8 mouse cellular contexts compared by ENCODE assay signal in the genomic region with DNA sequence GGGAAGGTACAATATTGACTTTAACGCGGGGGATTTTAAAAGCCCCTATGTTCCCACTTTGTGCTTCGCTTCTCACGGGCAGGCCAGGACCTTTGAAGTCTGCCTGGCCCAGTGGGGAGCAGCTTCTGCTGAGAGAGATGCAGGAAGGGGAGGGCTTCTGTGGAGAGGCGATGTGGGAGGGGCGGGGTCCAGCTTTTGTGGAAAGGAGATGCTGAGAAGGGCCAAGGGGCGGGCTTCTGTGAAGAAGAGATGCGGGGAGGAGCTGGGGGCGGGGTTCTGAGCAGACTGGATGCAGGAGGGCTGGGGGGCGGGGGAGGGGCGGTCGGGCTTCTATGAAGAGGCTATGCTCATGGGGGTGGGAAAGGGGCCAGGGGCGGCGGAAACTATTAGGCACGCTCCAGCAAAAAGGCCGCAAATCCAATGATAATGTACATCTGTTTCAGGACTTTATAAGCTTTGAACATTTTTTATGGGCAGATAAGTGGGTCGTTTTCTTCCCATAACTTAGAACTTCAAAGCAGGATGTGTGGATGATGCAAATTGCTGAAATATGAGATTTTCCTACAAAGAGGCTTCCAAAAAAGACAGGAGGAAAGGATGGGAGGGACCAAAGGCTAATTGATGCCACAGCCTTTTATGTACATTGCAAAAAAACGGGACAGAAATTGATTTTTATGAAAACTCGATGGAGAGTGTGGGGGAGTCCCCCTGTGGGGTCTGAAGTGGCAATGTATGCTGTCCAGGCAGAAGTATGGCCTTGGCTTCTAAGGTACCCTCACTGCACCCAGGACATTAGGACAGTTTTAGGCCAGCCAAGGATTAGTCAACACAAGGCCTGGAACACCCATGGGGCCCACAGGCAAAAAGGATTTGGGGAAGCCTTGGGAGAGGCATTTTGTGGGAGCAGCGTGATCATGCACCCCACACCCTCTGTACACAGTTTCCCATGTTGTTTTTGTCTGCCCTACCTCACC. TPM values are rescaled to one million over a fixed set of nuclear protein-coding genes. Genes with fewer than 3 reads are reported as not detected.
DNase-seq lines count a peak whose midpoint lies in the region; ATAC-seq and TF ChIP-seq lines count a peak whose summit lies in the region.
"Had no signal": no experiment of that assay in that cellular context is flagged by ENCODE, and none has a peak within 500 bp of the region (broad histone marks: within the 10 kb centered on the region; RNA-seq: fewer than 3 reads in every experiment).

No protein-coding gene starts in this region.

- H3K27me3 ChIP-seq in hindbrain, embryonic 16.5 days (replicated peaks; ENCODE audit: control insufficient read depth, insufficient read depth, low read length): no peaks in the 10 kb centered on the region
- H3K27me3 ChIP-seq in limb, embryonic 13.5 days: 0 out of 2 replicates have a peak, but pooled peaks cover 3% of the 10 kb centered on the region
- H3K27me3 ChIP-seq: liver, embryonic 13.5 days had no signal

- peaks cover 17% of the 10 kb centered on the region for H3K4me1 ChIP-seq in hindbrain, embryonic 16.5 days (ENCODE audit: control insufficient read depth, insufficient read depth, low read depth, low read length)
- H3K4me1 ChIP-seq in limb, embryonic 13.5 days: peaks cover 33% of the 10 kb centered on the region
- H3K4me1 ChIP-seq: liver, embryonic 13.5 days had no signal

- no peak overlapping the region; the same call in 1 of the 2 replicates for H3K27ac ChIP-seq in hindbrain, embryonic 16.5 days (ENCODE audit: low read depth, low read length)
- H3K27ac ChIP-seq in limb, embryonic 13.5 days: no peak overlapping the region
- H3K27ac ChIP-seq: liver, embryonic 13.5 days had no signal

- H3K4me3 ChIP-seq in hindbrain, embryonic 16.5 days (ENCODE audit: low read length): peak overlapping the region; percentile 37
- peak overlapping the region; percentile 32 for H3K4me3 ChIP-seq in limb, embryonic 13.5 days
- H3K4me3 ChIP-seq: liver, embryonic 13.5 days had no signal

- peak; percentile 90 for DNase-seq in MN1 (ENCODE audit: low spot score)
- DNase-seq in brain, embryonic 14.5 days (ENCODE audit: low read depth): peak; percentile 98
- DNase-seq in gastrocnemius, postnatal 10 days: peak; percentile 60
- DNase-seq in naive thymus-derived CD4-positive, alpha-beta T cell, adult 2 months (ENCODE audit: low read depth): peak; percentile 37
- peak; percentile 63 to 78 for DNase-seq in thymus, postnatal 36 days
- DNase-seq: liver, embryonic 13.5 days had no signal

- TF ChIP-seq CTCF in brain, embryonic 14.5 days (IDR thresholded peaks at IDR 0.05; ENCODE audit: borderline replicate concordance, extremely low read depth, insufficient read depth, insufficient read length): no peak

- no peaks in the 10 kb centered on the region for H3K9me3 ChIP-seq in hindbrain, embryonic 16.5 days (ENCODE audit: control insufficient read depth, low read length)
- H3K9me3 ChIP-seq in limb, embryonic 13.5 days: peaks cover 8% of the 10 kb centered on the region; the same call in 1 of the 2 replicates

- H3K4me2 ChIP-seq in hindbrain, embryonic 16.5 days (ENCODE audit: low read length): peak overlapping the region; percentile 76
- H3K4me2 ChIP-seq in limb, embryonic 13.5 days (replicated peaks): peak overlapping the region; percentile 62
- H3K4me2 ChIP-seq: liver, embryonic 13.5 days had no signal

- 7% methylated on average over 20 of the region's 20 CpGs for WGBS in hindbrain, embryonic 16.5 days
- 5% methylated on average over 20 of the region's 20 CpGs for WGBS in limb, embryonic 13.5 days

- ATAC-seq in hindbrain, embryonic 16.5 days: peak; percentile 91
- ATAC-seq in limb, embryonic 13.5 days (ENCODE audit: low FRiP score, low read depth): peak; percentile 89

- H3K9ac ChIP-seq in hindbrain, embryonic 16.5 days (ENCODE audit: low read depth, low read length): peak overlapping the region; percentile 55
- H3K9ac ChIP-seq in limb, embryonic 13.5 days: no peak overlapping the region
- H3K9ac ChIP-seq: liver, embryonic 13.5 days had no signal

- no peak for TF ChIP-seq POLR2A in brain, embryonic 14.5 days (IDR thresholded peaks at IDR 0.05; ENCODE audit: borderline replicate concordance, extremely low read depth, insufficient read depth, insufficient read length, poor library complexity, severe bottlenecking)

- no peaks in the 10 kb centered on the region for H3K36me3 ChIP-seq in hindbrain, embryonic 16.5 days (ENCODE audit: control insufficient read depth, insufficient read depth, low read length)
- no peaks in the 10 kb centered on the region for H3K36me3 ChIP-seq in limb, embryonic 13.5 days
- H3K36me3 ChIP-seq: liver, embryonic 13.5 days had no signal

RNA-seq across cellular contexts. Expression of gene Snx20, which starts 31.6 kb away (rescaled TPM):
- 0.78 and 0.92 TPM in 2 replicates for polyA plus RNA-seq in brain, embryonic 14.5 days (2012; rRNA removed)
- total RNA-seq in gastrocnemius, postnatal 10 days (2021): 1 to 10 TPM in 1 of 2 experiments, under 1 TPM in 1; 0.63 to 1.1 TPM
- 1.1 TPM in 2 replicates for polyA plus RNA-seq in hindbrain, embryonic 16.5 days (2015; fragmentation: Nextera tagmentation; extraction: Ambion mirVana)
- polyA plus RNA-seq in limb, embryonic 13.5 days (2015; fragmentation: Nextera tagmentation; extraction: Ambion mirVana): 1.2 and 1.5 TPM in 2 replicates

RNA-seq across cellular contexts. Expression of gene Nod2, which starts 42.8 kb away (rescaled TPM):
- polyA plus RNA-seq in brain, embryonic 14.5 days (2012; rRNA removed): 0.16 and 0.34 TPM in 2 replicates
- total RNA-seq in gastrocnemius, postnatal 10 days (2021): 1 to 10 TPM; 1.1 to 1.4 TPM
- 0.17 and 0.20 TPM in 2 replicates for polyA plus RNA-seq in hindbrain, embryonic 16.5 days (2015; fragmentation: Nextera tagmentation; extraction: Ambion mirVana)
- polyA plus RNA-seq in limb, embryonic 13.5 days (2015; fragmentation: Nextera tagmentation; extraction: Ambion mirVana): 0.19 and 0.36 TPM in 2 replicates

Comparison
In these comparisons a context has a peak if more than half of its experiments do, and no peak if none do; other contexts are left out.
1. DNase-seq: peak in every context shown above with its lines; median percentile 98 in brain, embryonic 14.5 days; 90 in MN1; 70 in thymus, postnatal 36 days; 60 in gastrocnemius, postnatal 10 days; 37 in naive thymus-derived CD4-positive, alpha-beta T cell, adult 2 months.